Mouse (Mus musculus) stomach, embryonic 15.5 days (tissue): ENCODE data around the gene Mrgprd. TPM values are rescaled to one million over a fixed set of nuclear protein-coding genes. Genes with fewer than 3 reads are reported as not detected.

Source experiments
- ATAC-seq: fragments of 200-750 bp; cut with Nextera tagmentation; 2 replicates; pipeline ENCODE4 v1.8.0; 2017; ENCODE audit warnings: low read depth, moderate number of reproducible peaks, moderate TSS enrichment; ENCODE audit not compliant: insufficient read depth, low FRiP score
- H3K27ac ChIP-seq: fragments of 300-500 bp; sonication (generic); 2 replicates; pipeline ENCODE4 v1.5.1; 2015; ENCODE audit warnings: mild to moderate bottlenecking, inconsistent platforms
- H3K27me3 ChIP-seq: fragments of 300-500 bp; sonication (generic); replicated peaks from 2 replicates; pipeline ENCODE4 v1.6.1; 2015; ENCODE audit warnings: inconsistent platforms
- H3K36me3 ChIP-seq: fragments of 300-500 bp; sonication (generic); 2 replicates; pipeline ENCODE4 v1.6.1; 2015; ENCODE audit warnings: inconsistent platforms
- H3K4me1 ChIP-seq: fragments of 300-500 bp; sonication (generic); 2 replicates; pipeline ENCODE4 v1.6.1; 2015; ENCODE audit warnings: inconsistent platforms
- H3K4me2 ChIP-seq: fragments of 300-500 bp; sonication (generic); 2 replicates; pipeline ENCODE4 v1.6.1; 2015; ENCODE audit warnings: mild to moderate bottlenecking, inconsistent platforms
- H3K4me3 ChIP-seq: fragments of 300-500 bp; sonication (generic); replicated peaks from 2 replicates; pipeline ENCODE4 v1.5.1; 2015; ENCODE audit warnings: inconsistent platforms
- H3K9ac ChIP-seq: fragments of 300-500 bp; sonication (generic); 2 replicates; pipeline ENCODE4 v1.6.1; 2015; ENCODE audit warnings: inconsistent platforms
- H3K9me3 ChIP-seq: fragments of 300-500 bp; sonication (generic); 2 replicates; pipeline ENCODE4 v1.6.1; 2016; ENCODE audit warnings: inconsistent platforms
- whole genome bisulfite sequencing: fragments of 180-500 bp; shearing (Covaris S2); methylation state at CpG from one replicate; pipeline ENCODE4 v1.1.7; 2015; 5-methylcytosine and 5-hydroxymethylcytosine counted together
- polyA plus RNA-seq: library from polyadenylated mRNA; unstranded; fragments of >200 nt; fragmentation: Nextera tagmentation; extraction: Ambion mirVana; gene quantifications from 2 replicates; pipeline ENCODE4 v1.2.1, GENCODE M21; 2015

Mrgprd gene
- polyA plus RNA-seq, 1 experiment from 2014 or later = not detected

- Histone ChIP-seq H3K9ac (no peak overlapping the region), H3K36me3 (no peaks in the 10 kb centered on the region), H3K4me3 (no peak overlapping the region), H3K4me2 (no peak overlapping the region), H3K27ac (no peak overlapping the region), H3K27me3 (no peaks in the 10 kb centered on the region), H3K9me3 (no peaks in the 10 kb centered on the region), H3K4me1 (no peaks in the 10 kb centered on the region)
- ATAC-seq = no peak
- WGBS = 73% methylated on average over 30 of the region's 30 CpGs
Observed at GRCm38 (mm10) chr7:145308061-145308675, 6.5 kb upstream of the Mrgprd start.

GRCm38 (mm10) chr7:145308866-145309265 lies 5.8 kb upstream of the Mrgprd start:
- Histone ChIP-seq H3K27me3 (no peaks in the 10 kb centered on the region), H3K36me3 (no peaks in the 10 kb centered on the region), H3K9me3 (no peaks in the 10 kb centered on the region), H3K27ac (no peak overlapping the region), H3K9ac (no peak overlapping the region), H3K4me2 (no peak overlapping the region), H3K4me3 (no peak overlapping the region), H3K4me1 (no peaks in the 10 kb centered on the region)
- ATAC-seq = no peak
- 59% methylated on average over 4 of the region's 4 CpGs for WGBS

DNA sequence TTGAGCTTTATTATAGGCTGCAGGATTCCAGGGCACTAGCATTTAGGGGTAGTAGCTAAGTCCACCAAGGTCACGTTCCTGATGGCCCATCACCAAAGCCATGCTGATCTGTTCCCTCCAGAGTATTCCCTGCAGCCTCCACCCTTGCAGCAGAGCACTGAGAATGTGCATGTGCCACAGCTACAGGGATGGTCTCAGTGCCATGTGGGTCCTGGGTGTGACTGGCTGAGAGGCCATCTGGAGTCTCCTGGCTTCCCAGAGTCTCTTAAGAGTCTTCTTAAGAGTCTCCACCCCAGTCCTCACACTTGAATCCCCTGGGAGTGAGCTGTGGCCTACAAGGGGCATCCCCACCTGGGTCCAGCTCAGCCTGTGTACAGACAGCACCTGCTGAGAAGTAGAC lies 4.8 kb upstream of the Mrgprd start:
- H3K36me3 ChIP-seq = no peaks in the 10 kb centered on the region

GRCm38 (mm10) chr7:145310526-145310925 lies 4.1 kb upstream of the Mrgprd start:
- no peak for ATAC-seq

More for the DNA sequence above, 4.8 kb upstream of the Mrgprd start:
- Histone ChIP-seq H3K4me1 (no peaks in the 10 kb centered on the region), H3K9ac (no peak overlapping the region), H3K4me3 (no peak overlapping the region), H3K27me3 (no peaks in the 10 kb centered on the region), H3K27ac (no peak overlapping the region), H3K9me3 (no peaks in the 10 kb centered on the region), H3K4me2 (no peak overlapping the region)
- ATAC-seq = no peak
- 73% methylated on average over 1 of the region's 1 CpGs for WGBS

GRCm38 (mm10) chr7:145312137-145312536 lies 2.5 kb upstream of the Mrgprd start:
- Histone ChIP-seq H3K4me1 (no peaks in the 10 kb centered on the region), H3K27me3 (no peaks in the 10 kb centered on the region), H3K9ac (no peak overlapping the region), H3K4me3 (no peak overlapping the region), H3K4me2 (no peak overlapping the region), H3K9me3 (no peaks in the 10 kb centered on the region), H3K27ac (no peak overlapping the region), H3K36me3 (no peaks in the 10 kb centered on the region)
- 56% methylated on average over 3 of the region's 3 CpGs for WGBS
- no peak for ATAC-seq

More at GRCm38 (mm10) chr7:145310526-145310925, 4.1 kb upstream of the Mrgprd start:
- no peaks in the 10 kb centered on the region for H3K36me3 ChIP-seq
- no peak overlapping the region for H3K4me2 ChIP-seq
- no peak overlapping the region for H3K4me3 ChIP-seq
- H3K9me3 ChIP-seq = no peaks in the 10 kb centered on the region
- H3K9ac ChIP-seq = no peak overlapping the region
- no peaks in the 10 kb centered on the region for H3K27me3 ChIP-seq
- H3K4me1 ChIP-seq = no peaks in the 10 kb centered on the region
- H3K27ac ChIP-seq = no peak overlapping the region
- WGBS = 56% methylated on average over 5 of the region's 5 CpGs

- Histone ChIP-seq H3K4me1 (no peaks in the 10 kb centered on the region), H3K9ac (no peak overlapping the region), H3K9me3 (no peaks in the 10 kb centered on the region), H3K4me3 (no peak overlapping the region), H3K27me3 (no peaks in the 10 kb centered on the region), H3K27ac (no peak overlapping the region), H3K36me3 (no peaks in the 10 kb centered on the region), H3K4me2 (no peak overlapping the region)
- ATAC-seq = no peak
- 79% methylated on average over 4 of the region's 4 CpGs for WGBS
Observed at GRCm38 (mm10) chr7:145317522-145317921, 2.9 kb downstream of the Mrgprd start.

- no peaks in the 10 kb centered on the region for H3K9me3 ChIP-seq
- no peaks in the 10 kb centered on the region for H3K4me1 ChIP-seq
- no peak overlapping the region for H3K27ac ChIP-seq
- no peaks in the 10 kb centered on the region for H3K27me3 ChIP-seq
- H3K36me3 ChIP-seq = no peaks in the 10 kb centered on the region
- no peak for ATAC-seq
- no peak overlapping the region for H3K4me3 ChIP-seq
- no peak overlapping the region for H3K4me2 ChIP-seq
- no peak overlapping the region for H3K9ac ChIP-seq
- WGBS = 66% methylated on average over 3 of the region's 3 CpGs
Observed at GRCm38 (mm10) chr7:145319481-145319880, 4.8 kb downstream of the Mrgprd start.

DNA sequence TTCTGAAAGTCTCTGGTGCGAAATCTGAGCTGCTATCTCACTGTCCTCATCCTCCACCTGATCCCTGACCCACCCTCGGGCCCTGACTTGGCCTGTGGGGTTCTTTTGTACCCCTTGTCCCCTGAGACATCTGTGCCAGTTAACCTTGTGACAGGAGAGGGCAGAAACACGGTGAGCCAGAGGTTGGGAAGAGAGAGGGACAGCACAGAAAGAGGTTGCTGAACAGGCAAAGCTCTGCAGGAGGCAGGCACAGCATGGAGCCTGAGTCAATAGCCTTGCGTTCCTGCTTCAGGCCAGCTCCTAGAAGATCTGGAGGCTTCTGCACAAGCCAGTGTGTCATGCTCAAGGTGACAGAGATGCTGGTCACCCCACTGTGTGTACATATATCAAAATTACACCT lies 9.0 kb downstream of the Mrgprd start:
- H3K9me3 ChIP-seq = no peaks in the 10 kb centered on the region
- no peaks in the 10 kb centered on the region for H3K4me1 ChIP-seq
- no peak overlapping the region for H3K9ac ChIP-seq
- no peak overlapping the region for H3K4me2 ChIP-seq
- H3K27me3 ChIP-seq = no peaks in the 10 kb centered on the region
- H3K36me3 ChIP-seq = no peaks in the 10 kb centered on the region
- WGBS = 38% methylated on average over 4 of the region's 4 CpGs
- no peak overlapping the region for H3K27ac ChIP-seq
- no peak overlapping the region for H3K4me3 ChIP-seq
- ATAC-seq = no peak

DNA sequence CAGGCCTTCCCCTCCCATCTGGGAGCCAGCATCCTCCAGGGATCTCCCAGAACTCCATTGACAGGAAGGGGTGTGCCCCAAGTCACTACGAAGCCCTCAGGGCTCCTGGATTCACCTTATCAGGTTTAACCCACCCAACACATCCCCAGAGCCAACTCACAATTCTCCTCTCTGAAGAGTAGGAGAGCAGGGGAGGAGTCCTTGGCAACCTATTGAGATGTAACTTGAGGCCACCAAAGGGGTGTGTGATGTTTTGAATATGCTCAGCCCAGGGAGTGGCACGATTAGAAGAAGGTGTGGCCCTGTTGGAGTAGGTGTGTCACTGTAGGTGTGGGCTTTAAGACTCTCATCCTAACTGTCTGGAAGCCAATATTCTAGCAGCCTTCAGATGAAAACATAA lies 11.1 kb downstream of the Mrgprd start:
- Histone ChIP-seq H3K9ac (no peak overlapping the region), H3K4me1 (0 out of 2 replicates have a peak, but pooled peaks cover 5% of the 10 kb centered on the region), H3K4me3 (no peak overlapping the region), H3K9me3 (no peaks in the 10 kb centered on the region), H3K36me3 (no peaks in the 10 kb centered on the region), H3K27ac (no peak overlapping the region), H3K4me2 (no peak overlapping the region), H3K27me3 (no peaks in the 10 kb centered on the region)
- WGBS = 21% methylated on average over 2 of the region's 2 CpGs
- no peak for ATAC-seq

DNA sequence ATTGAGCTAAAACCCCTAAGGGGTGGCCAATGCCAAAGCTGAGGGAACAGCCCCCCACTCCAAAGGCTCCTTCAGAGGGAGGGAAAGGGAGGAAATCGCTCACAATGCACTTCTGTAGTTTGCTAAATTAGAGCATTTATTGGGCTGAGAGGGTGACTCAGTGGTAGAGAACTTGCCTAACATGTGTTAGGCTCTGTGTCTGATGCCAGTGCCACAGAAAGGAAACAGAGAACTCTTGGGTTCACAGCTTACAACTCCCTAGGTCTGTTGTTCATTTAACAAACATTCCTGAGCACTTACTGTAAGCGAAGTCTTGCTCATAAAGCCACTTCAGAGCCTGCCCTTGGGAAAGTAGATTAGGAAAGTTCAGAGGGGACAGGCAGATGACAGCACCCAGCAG lies 15.3 kb downstream of the Mrgprd start:
- Histone ChIP-seq H3K27me3 (no peaks in the 10 kb centered on the region), H3K9me3 (no peaks in the 10 kb centered on the region), H3K9ac (no peak overlapping the region), H3K4me3 (no peak overlapping the region), H3K27ac (no peak overlapping the region), H3K36me3 (no peaks in the 10 kb centered on the region), H3K4me1 (peaks cover 15% of the 10 kb centered on the region; the same call in 1 of the 2 replicates), H3K4me2 (no peak overlapping the region)
- no peak for ATAC-seq
- 56% methylated on average over 2 of the region's 2 CpGs for WGBS

DNA sequence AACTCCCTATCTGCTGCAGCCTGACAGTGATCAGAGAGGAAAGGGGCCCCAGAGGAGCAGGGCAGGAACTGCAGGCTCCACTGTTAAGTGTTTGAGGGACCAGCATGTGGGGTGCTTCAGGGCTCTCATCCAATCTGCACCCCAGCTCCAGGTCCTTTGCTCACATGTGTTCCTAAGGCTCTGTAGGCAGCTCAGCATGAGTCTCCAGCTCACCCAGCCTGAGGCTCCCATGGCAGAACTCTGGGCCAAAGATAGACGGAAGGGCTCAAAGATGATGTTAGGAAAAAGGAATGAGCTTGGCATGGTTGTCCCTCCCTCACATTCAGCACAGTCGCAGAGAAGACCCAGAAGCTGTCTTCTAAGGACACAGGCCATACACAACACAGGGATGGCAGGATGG lies 16.0 kb downstream of the Mrgprd start:
- 53% methylated on average over 2 of the region's 2 CpGs for WGBS
- Histone ChIP-seq H3K4me2 (no peak overlapping the region), H3K4me3 (no peak overlapping the region), H3K36me3 (no peaks in the 10 kb centered on the region), H3K4me1 (peaks cover 15% of the 10 kb centered on the region; the same call in 1 of the 2 replicates), H3K9ac (no peak overlapping the region), H3K27me3 (no peaks in the 10 kb centered on the region), H3K9me3 (no peaks in the 10 kb centered on the region), H3K27ac (no peak overlapping the region)
- no peak for ATAC-seq

- H3K27me3 ChIP-seq = no peaks in the 10 kb centered on the region
- H3K4me2 ChIP-seq = no peak overlapping the region
- H3K27ac ChIP-seq = peak overlapping the region; percentile 37; the same call in 1 of the 2 replicates
- 32% methylated on average over 1 of the region's 1 CpGs for WGBS
- peak; percentile 54 for ATAC-seq
- no peaks in the 10 kb centered on the region for H3K9me3 ChIP-seq
- H3K4me3 ChIP-seq = no peak overlapping the region
- H3K36me3 ChIP-seq = no peaks in the 10 kb centered on the region
- no peak overlapping the region for H3K9ac ChIP-seq
- H3K4me1 ChIP-seq = peaks cover 15% of the 10 kb centered on the region; the same call in 1 of the 2 replicates
Observed at GRCm38 (mm10) chr7:145332376-145333041, 17.9 kb downstream of the Mrgprd start.
